Mouse (Mus musculus) CD8-positive naive resting alpha-beta T cell, adult 57 days (primary cell): ENCODE measurements around the gene Gm20738. TPM values are rescaled to one million over a fixed set of nuclear protein-coding genes. Genes with fewer than 3 reads are reported as not detected.

Source experiments
- total RNA-seq: library from RNA; stranded (reverse); gene quantifications from one replicate; pipeline ENCODE4 v1.2.4, GENCODE M21; 2023

Gm20738 gene
- not detected for total RNA-seq

GRCm38 (mm10) chrY:37957511-37957910, at the start of gene Gm20738:
Gene Gm20738 (plus strand): TSS chrY:37957811.

